Mouse (Mus musculus): ENCODE results near the gene Tex22. TPM values are rescaled to one million over a fixed set of nuclear protein-coding genes. Genes with fewer than 3 reads are reported as not detected.

The Tex22 gene
- polyA plus RNA-seq (2016; fragmentation: Nextera tagmentation; extraction: Ambion mirVana), result not detected in 2 replicates

DNA sequence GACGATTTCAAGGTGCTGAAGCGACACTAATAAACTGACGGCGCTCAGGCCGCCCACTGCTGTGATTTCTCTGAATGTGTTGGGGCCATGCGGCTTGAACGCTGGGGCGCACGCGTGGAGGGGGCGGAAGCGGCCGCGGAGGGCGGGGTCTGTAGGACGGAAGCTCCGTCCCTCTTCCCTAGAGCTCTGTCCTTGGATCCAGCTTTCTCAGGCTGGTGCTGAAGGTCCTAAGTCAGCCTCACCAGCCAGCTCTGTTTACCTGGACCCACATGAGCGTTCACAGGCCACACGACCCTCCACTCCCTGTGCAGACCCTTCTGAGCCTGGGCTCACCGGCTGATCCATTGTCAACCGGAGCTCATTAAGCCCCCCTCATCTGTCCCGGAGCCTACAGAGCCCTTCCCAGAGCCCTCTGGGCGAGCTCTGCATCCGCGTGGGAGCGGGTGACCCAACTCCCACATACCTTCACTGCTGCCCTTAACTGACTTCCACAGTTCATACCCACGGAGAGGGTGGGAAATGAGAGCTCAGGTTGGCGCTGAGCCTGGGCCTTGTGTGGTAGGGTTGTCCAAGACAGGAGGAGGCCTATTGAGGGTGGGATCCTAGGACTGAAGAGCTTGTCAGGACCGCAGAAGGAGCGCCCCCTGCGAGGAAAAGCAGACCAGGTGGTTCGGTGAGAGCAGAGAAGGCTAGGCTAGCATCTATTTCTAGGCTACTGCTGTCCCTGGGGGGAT lies at the start of gene Tex22:
Gene Tex22, plus strand, starts transcription at position 174 of the 734 bp plus-strand sequence.
- H3K27me3 ChIP-seq, result no peaks in the 10 kb centered on the region
- no peaks in the 10 kb centered on the region for H3K9me3 ChIP-seq
- peak within 1 kb of the TSS; percentile 51 for H3K9ac ChIP-seq (replicated peaks)
- H3K4me3 ChIP-seq (replicated peaks), result peak within 1 kb of the TSS; percentile 51
- ATAC-seq (ENCODE audit: insufficient number of reproducible peaks, insufficient read depth, low FRiP score, low TSS enrichment, low read depth), result peak; percentile 82
- H3K36me3 ChIP-seq, result peaks cover 28% of the 10 kb centered on the region
- peaks cover 19% of the 10 kb centered on the region for H3K4me1 ChIP-seq (replicated peaks)
- 6% methylated on average over 32 of the region's 32 CpGs for WGBS
- H3K4me2 ChIP-seq, result peak within 1 kb of the TSS; percentile 82
- peak within 1 kb of the TSS; percentile 81 for H3K27ac ChIP-seq

DNA sequence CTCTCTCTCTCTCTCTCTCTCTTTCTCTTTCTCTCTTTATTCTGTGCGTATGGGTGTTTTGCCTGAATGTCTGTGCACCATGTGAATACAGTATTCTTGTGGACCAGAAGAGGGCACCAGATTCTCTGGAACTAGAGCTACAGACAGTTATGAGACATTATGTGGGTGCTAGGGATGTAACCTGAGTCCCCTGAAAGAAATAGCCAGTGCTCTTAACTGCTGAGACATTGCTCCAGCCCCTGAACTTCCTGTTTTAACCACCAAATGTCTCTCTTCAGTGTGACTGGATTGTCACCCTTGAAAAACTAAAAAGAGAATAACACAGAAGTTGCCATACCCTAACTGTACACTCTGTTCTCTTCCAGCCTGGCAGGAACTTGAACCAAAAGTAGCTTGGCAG lies 47.7 kb upstream of the Tex22 start:
- 92% methylated on average over 1 of the region's 1 CpGs for WGBS
- Histone ChIP-seq H3K27me3 (no peaks in the 10 kb centered on the region), H3K4me1 (replicated peaks) (peaks cover 6% of the 10 kb centered on the region; the same call in 1 of the 2 replicates), H3K4me3 (replicated peaks) (no peak overlapping the region), H3K9me3 (no peaks in the 10 kb centered on the region), H3K27ac (no peak overlapping the region), H3K4me2 (no peak overlapping the region), H3K36me3 (peaks cover 34% of the 10 kb centered on the region; the same call in 1 of the 2 replicates), H3K9ac (replicated peaks) (no peak overlapping the region)
- no peak for ATAC-seq (ENCODE audit: insufficient number of reproducible peaks, insufficient read depth, low FRiP score, low TSS enrichment, low read depth)

DNA sequence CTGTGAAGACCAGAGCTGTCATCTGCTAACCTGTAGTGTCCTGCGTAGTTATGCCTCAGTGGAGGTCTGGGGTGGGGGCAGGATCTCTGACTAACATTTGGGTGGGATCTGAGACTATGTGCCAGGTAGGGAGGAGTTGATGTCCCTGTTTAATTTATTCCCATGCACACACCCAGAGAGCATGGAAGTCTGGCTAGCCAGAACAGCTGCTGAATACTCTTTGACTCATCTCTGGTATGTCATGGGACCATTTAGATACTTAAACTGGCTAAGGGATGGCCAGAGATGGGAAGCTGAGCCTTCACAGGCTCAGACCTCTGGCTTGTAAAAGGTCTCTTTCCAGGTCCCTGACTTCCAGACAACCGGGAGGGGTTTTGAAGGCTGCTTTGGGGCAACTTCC lies 46.8 kb upstream of the Tex22 start:
- Histone ChIP-seq H3K9ac (replicated peaks) (no peak overlapping the region), H3K27me3 (no peaks in the 10 kb centered on the region), H3K4me3 (replicated peaks) (no peak overlapping the region), H3K4me1 (replicated peaks) (peaks cover 6% of the 10 kb centered on the region; the same call in 1 of the 2 replicates), H3K27ac (no peak overlapping the region), H3K4me2 (no peak overlapping the region), H3K36me3 (peaks cover 34% of the 10 kb centered on the region; the same call in 1 of the 2 replicates), H3K9me3 (no peaks in the 10 kb centered on the region)
- ATAC-seq (ENCODE audit: insufficient number of reproducible peaks, insufficient read depth, low FRiP score, low TSS enrichment, low read depth), result no peak
- 94% methylated on average over 2 of the region's 2 CpGs for WGBS

DNA sequence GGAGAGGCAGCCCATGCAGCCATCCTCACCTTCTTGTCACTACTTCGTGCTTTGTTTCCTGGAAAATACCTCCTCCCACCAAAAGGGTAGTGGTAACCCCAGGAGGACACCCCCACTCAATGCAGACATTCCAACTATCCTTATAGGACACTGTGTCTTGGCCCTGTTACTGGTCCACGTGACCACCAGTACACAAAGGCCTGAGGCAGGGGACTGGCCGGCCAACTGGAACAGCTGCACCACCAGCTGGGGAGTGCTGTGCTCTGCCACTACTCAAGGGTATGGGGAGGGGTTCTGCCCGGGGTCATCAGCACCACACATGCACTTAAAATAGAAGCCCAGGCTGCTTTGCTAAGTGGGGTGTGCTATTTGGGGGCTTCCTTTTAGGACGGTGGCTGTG lies 46.2 kb upstream of the Tex22 start:
- WGBS, result 64% methylated on average over 5 of the region's 5 CpGs
- H3K4me3 ChIP-seq (replicated peaks), result no peak overlapping the region
- H3K27ac ChIP-seq, result no peak overlapping the region
- H3K36me3 ChIP-seq, result peaks cover 34% of the 10 kb centered on the region; the same call in 1 of the 2 replicates
- H3K4me1 ChIP-seq (replicated peaks), result peaks cover 6% of the 10 kb centered on the region; the same call in 1 of the 2 replicates
- no peak overlapping the region for H3K9ac ChIP-seq (replicated peaks)
- H3K27me3 ChIP-seq, result no peaks in the 10 kb centered on the region
- no peaks in the 10 kb centered on the region for H3K9me3 ChIP-seq
- ATAC-seq (ENCODE audit: insufficient number of reproducible peaks, insufficient read depth, low FRiP score, low TSS enrichment, low read depth), result peak; percentile 39; the same call in 1 of the 2 replicates
- no peak overlapping the region for H3K4me2 ChIP-seq

DNA sequence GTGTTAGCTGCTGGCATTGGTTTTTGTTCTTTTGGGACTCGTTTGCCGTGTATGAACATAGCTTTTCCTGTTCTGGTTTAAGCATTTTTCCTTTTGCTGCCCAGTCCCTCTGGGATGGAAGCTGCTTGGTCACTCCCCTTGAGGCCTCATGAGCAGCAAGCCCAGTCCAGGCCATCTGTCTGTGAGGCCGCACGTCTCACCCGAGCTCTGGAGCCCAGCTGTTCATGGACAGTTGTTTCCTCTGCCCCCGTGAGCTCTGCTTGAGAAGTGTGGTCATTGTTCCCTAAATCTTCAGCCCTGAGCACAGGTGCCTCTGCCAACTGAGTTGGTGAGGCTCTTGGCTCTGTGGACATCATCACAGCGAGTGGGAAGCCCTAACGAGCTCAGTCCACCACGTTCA lies 45.4 kb upstream of the Tex22 start:
- Histone ChIP-seq H3K4me2 (no peak overlapping the region), H3K9ac (replicated peaks) (no peak overlapping the region), H3K4me1 (replicated peaks) (peaks cover 6% of the 10 kb centered on the region; the same call in 1 of the 2 replicates), H3K27ac (0 out of 2 replicates have a peak overlapping the region, but pooled peaks have one; percentile 25), H3K36me3 (peaks cover 27% of the 10 kb centered on the region; the same call in 1 of the 2 replicates), H3K4me3 (replicated peaks) (no peak overlapping the region), H3K27me3 (no peaks in the 10 kb centered on the region), H3K9me3 (no peaks in the 10 kb centered on the region)
- WGBS, result 66% methylated on average over 9 of the region's 9 CpGs
- no peak for ATAC-seq (ENCODE audit: insufficient number of reproducible peaks, insufficient read depth, low FRiP score, low TSS enrichment, low read depth)

DNA sequence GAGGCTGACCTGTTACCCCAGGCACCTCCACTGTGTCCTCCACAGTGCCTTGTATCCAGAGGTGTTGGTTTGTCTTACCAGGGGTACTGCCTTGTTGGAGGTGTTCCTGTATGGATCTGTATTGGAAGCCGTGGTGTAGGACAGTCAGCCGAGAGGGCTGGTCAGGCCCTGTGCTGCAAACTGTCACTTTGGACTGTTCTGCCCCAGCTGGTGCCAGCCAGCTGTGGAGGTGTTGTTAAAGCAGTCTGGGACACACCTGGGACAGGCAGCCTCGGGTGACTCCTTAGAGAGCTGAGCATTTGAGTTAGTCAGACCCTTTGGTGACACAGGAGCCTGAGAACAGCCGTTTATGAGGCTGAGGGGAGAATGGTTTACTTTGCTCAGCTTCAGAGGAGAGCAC lies 44.3 kb upstream of the Tex22 start:
- Histone ChIP-seq H3K27me3 (no peaks in the 10 kb centered on the region), H3K4me3 (replicated peaks) (no peak overlapping the region), H3K4me2 (no peak overlapping the region), H3K27ac (no peak overlapping the region), H3K9ac (replicated peaks) (no peak overlapping the region), H3K36me3 (peaks cover 19% of the 10 kb centered on the region; the same call in 1 of the 2 replicates), H3K4me1 (replicated peaks) (peaks cover 6% of the 10 kb centered on the region; the same call in 1 of the 2 replicates), H3K9me3 (no peaks in the 10 kb centered on the region)
- ATAC-seq (ENCODE audit: insufficient number of reproducible peaks, insufficient read depth, low FRiP score, low TSS enrichment, low read depth), result no peak
- 44% methylated on average over 4 of the region's 4 CpGs for WGBS

DNA sequence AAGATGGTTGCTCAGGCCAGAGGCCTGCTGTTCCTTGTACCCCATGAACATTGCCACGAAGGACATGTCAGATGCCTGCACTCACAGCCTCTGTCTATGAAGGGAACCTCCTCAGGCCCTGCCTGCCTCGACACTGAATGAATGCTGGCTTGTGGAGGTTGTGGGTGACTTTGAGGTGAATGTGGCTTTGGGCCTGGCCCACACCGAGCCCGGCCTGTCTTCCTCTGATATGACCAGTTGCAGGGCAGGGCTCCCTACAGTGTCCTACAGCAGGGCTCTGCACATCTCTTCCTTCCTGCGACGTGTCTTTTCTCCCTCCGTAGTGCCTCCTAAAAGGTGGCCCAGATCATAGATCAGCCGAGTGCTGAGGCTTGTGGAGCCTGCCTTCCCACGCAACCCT lies 43.3 kb upstream of the Tex22 start:
- H3K9ac ChIP-seq (replicated peaks), result no peak overlapping the region
- peaks cover 11% of the 10 kb centered on the region; the same call in 1 of the 2 replicates for H3K36me3 ChIP-seq
- 82% methylated on average over 9 of the region's 9 CpGs for WGBS
- no peak for ATAC-seq (ENCODE audit: insufficient number of reproducible peaks, insufficient read depth, low FRiP score, low TSS enrichment, low read depth)
- no peaks in the 10 kb centered on the region for H3K9me3 ChIP-seq
- no peak overlapping the region for H3K4me2 ChIP-seq
- no peaks in the 10 kb centered on the region for H3K27me3 ChIP-seq
- peaks cover 6% of the 10 kb centered on the region; the same call in 1 of the 2 replicates for H3K4me1 ChIP-seq (replicated peaks)
- H3K4me3 ChIP-seq (replicated peaks), result no peak overlapping the region
- H3K27ac ChIP-seq, result no peak overlapping the region

DNA sequence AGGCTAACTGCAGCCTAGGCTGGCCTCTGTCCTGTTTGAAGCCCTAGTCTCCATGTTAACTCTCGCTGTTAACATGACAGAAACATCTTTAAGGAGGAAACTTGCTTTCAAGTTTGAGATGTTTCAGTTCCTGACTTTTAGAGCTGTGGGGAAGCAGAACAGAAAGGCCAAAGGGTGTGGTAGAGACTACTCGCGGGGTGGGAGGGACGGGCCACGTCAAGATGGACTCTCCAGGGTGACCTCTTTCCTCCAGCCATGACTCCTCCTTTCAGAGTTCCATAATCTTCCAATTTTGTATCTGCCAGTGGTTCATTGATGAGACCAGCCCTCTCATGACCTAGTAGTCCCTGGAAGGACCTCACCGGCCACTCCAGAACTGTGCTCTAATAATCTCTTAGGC lies 42.9 kb upstream of the Tex22 start:
- Histone ChIP-seq H3K4me2 (no peak overlapping the region), H3K9ac (replicated peaks) (no peak overlapping the region), H3K9me3 (no peaks in the 10 kb centered on the region), H3K4me1 (replicated peaks) (peaks cover 6% of the 10 kb centered on the region; the same call in 1 of the 2 replicates), H3K36me3 (peaks cover 9% of the 10 kb centered on the region; the same call in 1 of the 2 replicates), H3K27me3 (no peaks in the 10 kb centered on the region), H3K27ac (no peak overlapping the region), H3K4me3 (replicated peaks) (no peak overlapping the region)
- no peak for ATAC-seq (ENCODE audit: insufficient number of reproducible peaks, insufficient read depth, low FRiP score, low TSS enrichment, low read depth)
- 90% methylated on average over 6 of the region's 6 CpGs for WGBS

DNA sequence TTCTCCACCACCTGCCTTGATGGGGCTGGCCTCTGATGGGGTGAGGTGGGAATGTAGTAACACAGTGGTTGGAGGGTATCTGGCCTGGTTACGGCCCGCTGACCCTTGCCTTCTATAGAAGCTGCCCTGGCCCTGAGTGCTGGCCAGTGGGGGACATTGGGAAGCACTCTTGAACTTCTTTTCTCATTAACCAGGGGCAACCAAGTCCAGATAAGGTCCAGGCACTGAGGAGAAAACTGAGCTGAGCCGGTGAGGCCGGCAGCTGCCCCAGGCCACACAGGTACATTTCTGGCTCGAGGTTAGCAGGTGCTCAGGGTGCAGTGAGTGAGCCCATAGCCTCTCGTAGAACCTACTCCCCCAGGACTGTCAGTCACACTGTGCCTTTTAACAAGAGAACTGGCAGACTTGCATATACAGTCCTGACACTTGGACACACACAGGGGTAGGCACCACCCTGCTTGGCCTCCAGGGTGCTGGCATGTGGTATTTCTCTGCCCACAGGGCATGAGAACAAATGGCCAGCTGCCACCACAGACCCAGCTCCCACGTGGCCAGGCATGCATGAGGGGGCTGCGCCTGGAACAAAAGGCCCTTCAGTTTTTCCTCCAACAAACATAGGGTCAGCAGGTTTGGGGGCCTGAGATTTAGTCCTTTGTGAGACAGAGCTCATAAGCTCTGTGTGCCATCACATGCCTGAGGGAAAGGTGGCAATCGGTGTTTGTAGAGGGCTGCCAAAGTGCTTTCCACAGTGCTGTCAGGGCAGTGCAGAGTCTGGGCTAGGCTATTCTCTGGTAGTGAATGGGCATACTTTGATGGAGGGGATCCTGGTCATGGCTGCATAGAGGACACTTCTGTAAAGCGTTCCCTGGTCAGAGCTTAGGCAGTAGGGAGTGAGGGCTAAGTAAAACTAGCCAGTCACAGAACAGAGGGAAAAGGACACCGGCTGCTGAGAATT lies 41.7 kb upstream of the Tex22 start:
- no peak overlapping the region for H3K9ac ChIP-seq (replicated peaks)
- H3K9me3 ChIP-seq, result no peaks in the 10 kb centered on the region
- no peak overlapping the region for H3K4me2 ChIP-seq
- no peak overlapping the region for H3K27ac ChIP-seq
- 83% methylated on average over 11 of the region's 11 CpGs for WGBS
- H3K36me3 ChIP-seq, result peaks cover 6% of the 10 kb centered on the region; the same call in 1 of the 2 replicates
- H3K27me3 ChIP-seq, result no peaks in the 10 kb centered on the region
- ATAC-seq (ENCODE audit: insufficient number of reproducible peaks, insufficient read depth, low FRiP score, low TSS enrichment, low read depth), result no peak
- H3K4me1 ChIP-seq (replicated peaks), result peaks cover 6% of the 10 kb centered on the region; the same call in 1 of the 2 replicates
- no peak overlapping the region for H3K4me3 ChIP-seq (replicated peaks)

DNA sequence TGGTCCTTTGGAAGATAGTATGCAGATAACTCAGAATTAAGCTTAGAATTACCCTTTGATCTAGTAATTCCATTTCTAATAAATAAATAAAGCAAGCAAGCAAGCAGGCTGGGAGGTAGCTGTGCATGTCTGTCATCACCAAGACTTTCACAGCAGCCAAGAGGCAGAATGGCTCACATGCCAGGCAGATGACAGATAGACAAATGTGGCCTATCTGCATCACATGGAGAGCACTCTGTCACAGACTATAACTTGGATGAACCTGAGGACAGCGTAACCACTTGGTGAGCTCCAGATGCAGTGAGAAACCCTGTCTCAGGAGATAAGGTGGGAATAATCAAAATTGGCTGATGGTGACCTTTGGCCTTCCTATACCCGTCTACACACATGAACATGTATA lies 39.2 kb upstream of the Tex22 start:
- no peak for ATAC-seq (ENCODE audit: insufficient number of reproducible peaks, insufficient read depth, low FRiP score, low TSS enrichment, low read depth)
- no peak overlapping the region for H3K27ac ChIP-seq
- no peaks in the 10 kb centered on the region for H3K9me3 ChIP-seq
- no peaks in the 10 kb centered on the region; the same call in 1 of the 2 replicates for H3K36me3 ChIP-seq
- no peak overlapping the region for H3K4me2 ChIP-seq
- H3K27me3 ChIP-seq, result no peaks in the 10 kb centered on the region
- H3K9ac ChIP-seq (replicated peaks), result no peak overlapping the region
- 90% methylated on average over 2 of the region's 2 CpGs for whole genome bisulfite sequencing
- 0 out of 2 replicates have a peak, but pooled peaks cover 2% of the 10 kb centered on the region for H3K4me1 ChIP-seq (replicated peaks)
- H3K4me3 ChIP-seq (replicated peaks), result no peak overlapping the region

DNA sequence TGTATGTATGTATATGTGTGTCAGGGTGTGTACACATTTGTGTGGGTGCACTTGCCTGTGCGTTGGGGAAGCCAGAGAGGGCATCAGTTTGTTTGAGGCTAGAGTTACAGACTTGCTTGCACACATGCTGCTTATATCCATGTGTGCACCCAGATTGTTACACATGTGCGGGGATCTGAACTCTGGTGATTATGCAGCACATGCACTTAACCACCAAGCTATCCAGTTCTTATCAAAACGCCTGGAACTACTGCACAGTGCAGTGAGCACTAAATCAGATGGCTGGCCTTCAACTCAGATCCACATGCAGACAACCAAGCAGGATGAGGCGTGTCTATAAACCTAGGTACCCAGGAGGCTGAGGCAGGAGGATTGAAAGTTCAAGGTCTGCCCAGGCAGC lies 37.3 kb upstream of the Tex22 start:
- Histone ChIP-seq H3K4me1 (replicated peaks) (no peaks in the 10 kb centered on the region), H3K4me2 (no peak overlapping the region), H3K9ac (replicated peaks) (no peak overlapping the region), H3K36me3 (no peaks in the 10 kb centered on the region; the same call in 1 of the 2 replicates), H3K4me3 (replicated peaks) (no peak overlapping the region), H3K27ac (no peak overlapping the region), H3K9me3 (no peaks in the 10 kb centered on the region), H3K27me3 (no peaks in the 10 kb centered on the region)
- 92% methylated on average over 4 of the region's 4 CpGs for whole genome bisulfite sequencing
- no peak for ATAC-seq (ENCODE audit: insufficient number of reproducible peaks, insufficient read depth, low FRiP score, low TSS enrichment, low read depth)

Measured in limb, embryonic 12.5 days (tissue).